Mouse (Mus musculus) hindbrain, embryonic 14.5 days (tissue): ENCODE measurements around the gene Tceanc. TPM values are rescaled to one million over a fixed set of nuclear protein-coding genes. Genes with fewer than 3 reads are reported as not detected.
"Not testable (repeated sequence)": the region's sequence is repeated elsewhere in the genome, so short reads cannot be mapped to it uniquely, and the experiment has no call there.

Source experiments
- ATAC-seq: fragments of 200-750 bp; cut with Nextera tagmentation; 2 replicates; pipeline ENCODE4 v1.8.0; 2017; ENCODE audit warnings: moderate number of reproducible peaks, mild to moderate bottlenecking, moderate TSS enrichment, moderate library complexity; ENCODE audit not compliant: low FRiP score
- DNase-seq: peaks from one replicate; pipeline ENCODE4 v3.0.0-alpha.2; 2015; ENCODE audit warnings: low spot score
- H3K27ac ChIP-seq: fragments of 300-500 bp; sonication (generic); 2 replicates; pipeline ENCODE4 v1.5.1; 2014; ENCODE audit warnings: mild to moderate bottlenecking, moderate library complexity
- H3K27me3 ChIP-seq: fragments of 300-500 bp; sonication (generic); 2 replicates; pipeline ENCODE4 v1.6.1; 2014; ENCODE audit warnings: mild to moderate bottlenecking, low read length, mixed read lengths; ENCODE audit not compliant: control insufficient read depth, insufficient read depth
- H3K36me3 ChIP-seq: fragments of 300-500 bp; sonication (generic); replicated peaks from 2 replicates; pipeline ENCODE4 v1.6.1; 2014; ENCODE audit not compliant: control insufficient read depth, insufficient read depth
- H3K4me1 ChIP-seq: fragments of 300-500 bp; sonication (generic); replicated peaks from 2 replicates; pipeline ENCODE4 v1.6.1; 2014; ENCODE audit warnings: antibody characterized with exemption, low read length, mixed read lengths; ENCODE audit not compliant: control insufficient read depth, insufficient read depth
- H3K4me2 ChIP-seq: fragments of 300-500 bp; sonication (generic); replicated peaks from 2 replicates; pipeline ENCODE4 v1.6.1; 2014; ENCODE audit warnings: mild to moderate bottlenecking, moderate library complexity
- H3K4me3 ChIP-seq: fragments of 300-500 bp; sonication (generic); replicated peaks from 2 replicates; pipeline ENCODE4 v1.5.1; 2014; ENCODE audit warnings: mild to moderate bottlenecking, low read length
- H3K9ac ChIP-seq: fragments of 300-500 bp; sonication (generic); 2 replicates; pipeline ENCODE4 v1.6.1; 2014
- H3K9me3 ChIP-seq: fragments of 300-500 bp; sonication (generic); 2 replicates; pipeline ENCODE4 v1.6.1; 2016; ENCODE audit warnings: low read length; ENCODE audit not compliant: control insufficient read depth
- WGBS: fragments of 180-500 bp; shearing (Covaris S2); extraction: QIAGEN DNeasy Blood & Tissue Kit; methylation state at CpG from one replicate; pipeline ENCODE4 v1.1.7; 2014; 5-methylcytosine and 5-hydroxymethylcytosine counted together
- polyA plus RNA-seq: library from polyadenylated mRNA; unstranded; fragments of >200 nt; fragmentation: Nextera tagmentation; extraction: Ambion mirVana; gene quantifications from 2 replicates; pipeline ENCODE4 v1.2.1, GENCODE M21; 2014

Tceanc gene
- polyA plus RNA-seq, 1 experiment from 2014 or later: 5.1 TPM

GRCm38 (mm10) chrX:166528126-166528525 lies 9.8 kb upstream of the Tceanc start:
- Histone ChIP-seq H3K27me3 (no peaks in the 10 kb centered on the region; the same call in none of the 2 replicates), H3K4me3 (no peak overlapping the region), H3K9ac (no peak overlapping the region), H3K9me3 (no peaks in the 10 kb centered on the region), H3K4me1 (no peaks in the 10 kb centered on the region), H3K4me2 (no peak overlapping the region), H3K36me3 (no peaks in the 10 kb centered on the region), H3K27ac (no peak overlapping the region)
- ATAC-seq (no peak), DNase-seq (no peak)
- 85% methylated on average over 3 of the region's 3 CpGs for WGBS

GRCm38 (mm10) chrX:166525637-166526315 lies 7.4 kb upstream of the Tceanc start:
- no peaks in the 10 kb centered on the region for H3K9me3 ChIP-seq
- H3K4me2 ChIP-seq: no peak overlapping the region
- DNase-seq: no peak
- no peaks in the 10 kb centered on the region for H3K36me3 ChIP-seq
- no peak overlapping the region for H3K27ac ChIP-seq
- ATAC-seq: no peak
- 95% methylated on average over 2 of the region's 2 CpGs for whole genome bisulfite sequencing
- no peak overlapping the region for H3K9ac ChIP-seq
- H3K4me3 ChIP-seq: no peak overlapping the region
- no peaks in the 10 kb centered on the region; the same call in none of the 2 replicates for H3K27me3 ChIP-seq
- H3K4me1 ChIP-seq: no peaks in the 10 kb centered on the region

GRCm38 (mm10) chrX:166520782-166521181 lies 2.4 kb upstream of the Tceanc start:
- Histone ChIP-seq H3K27me3 (peaks cover 4% of the 10 kb centered on the region; the same call in 1 of the 2 replicates), H3K36me3 (no peaks in the 10 kb centered on the region), H3K27ac (no peak overlapping the region), H3K9me3 (no peaks in the 10 kb centered on the region), H3K9ac (no peak overlapping the region), H3K4me1 (no peaks in the 10 kb centered on the region), H3K4me3 (no peak overlapping the region), H3K4me2 (no peak overlapping the region)
- no peak for DNase-seq
- ATAC-seq: no peak
- WGBS: 86% methylated on average over 5 of the region's 5 CpGs

GRCm38 (mm10) chrX:166516631-166517030 lies 1.7 kb downstream of the Tceanc start:
- Histone ChIP-seq H3K27me3 (peaks cover 12% of the 10 kb centered on the region; the same call in 1 of the 2 replicates), H3K4me3 (no peak overlapping the region), H3K9me3 (no peaks in the 10 kb centered on the region), H3K4me2 (no peak overlapping the region), H3K27ac (no peak overlapping the region), H3K4me1 (no peaks in the 10 kb centered on the region), H3K9ac (no peak overlapping the region), H3K36me3 (no peaks in the 10 kb centered on the region)
- DNase-seq (no peak), ATAC-seq (no peak)
- 92% methylated on average over 1 of the region's 1 CpGs for WGBS

- H3K27me3 ChIP-seq: peaks cover 12% of the 10 kb centered on the region; the same call in 1 of the 2 replicates
- H3K27ac ChIP-seq: no peak overlapping the region
- no peak overlapping the region for H3K4me3 ChIP-seq
- no peaks in the 10 kb centered on the region for H3K36me3 ChIP-seq
- no peaks in the 10 kb centered on the region for H3K9me3 ChIP-seq
- H3K4me2 ChIP-seq: no peak overlapping the region
- H3K4me1 ChIP-seq: no peaks in the 10 kb centered on the region
- ATAC-seq (no peak), DNase-seq (no peak)
- H3K9ac ChIP-seq: no peak overlapping the region
- 89% methylated on average over 3 of the region's 3 CpGs for WGBS
Observed at GRCm38 (mm10) chrX:166515923-166516322, 2.4 kb downstream of the Tceanc start.

- DNase-seq, H3K9ac ChIP-seq, H3K36me3 ChIP-seq, ATAC-seq, H3K27ac ChIP-seq, H3K4me1 ChIP-seq, H3K9me3 ChIP-seq, H3K4me3 ChIP-seq: not testable (repeated sequence)
- 36% methylated on average over 12 of the region's 12 CpGs for WGBS
- peak overlapping the region; percentile 29 for H3K4me2 ChIP-seq
- H3K27me3 ChIP-seq: peaks cover 12% of the 10 kb centered on the region; the same call in 1 of the 2 replicates
Observed at GRCm38 (mm10) chrX:166514035-166514434, 4.3 kb downstream of the Tceanc start.

GRCm38 (mm10) chrX:166512071-166512470 lies 6.3 kb downstream of the Tceanc start:
- Histone ChIP-seq H3K9me3 (no peaks in the 10 kb centered on the region), H3K4me1 (no peaks in the 10 kb centered on the region), H3K4me3 (no peak overlapping the region), H3K27me3 (peaks cover 12% of the 10 kb centered on the region; the same call in 1 of the 2 replicates), H3K4me2 (no peak overlapping the region), H3K36me3 (no peaks in the 10 kb centered on the region), H3K9ac (no peak overlapping the region), H3K27ac (no peak overlapping the region)
- no peak for DNase-seq
- WGBS: 93% methylated on average over 4 of the region's 4 CpGs
- no peak for ATAC-seq

- Histone ChIP-seq H3K36me3 (no peaks in the 10 kb centered on the region), H3K4me3 (no peak overlapping the region), H3K4me2 (no peak overlapping the region), H3K4me1 (no peaks in the 10 kb centered on the region), H3K27ac (no peak overlapping the region), H3K9me3 (no peaks in the 10 kb centered on the region), H3K27me3 (peaks cover 11% of the 10 kb centered on the region; the same call in 1 of the 2 replicates), H3K9ac (no peak overlapping the region)
- DNase-seq: no peak
- no peak for ATAC-seq
Observed at GRCm38 (mm10) chrX:166511107-166511506, 7.3 kb downstream of the Tceanc start.

- peak; percentile 99 for ATAC-seq
- WGBS: 21% methylated on average over 59 of the region's 65 CpGs
Observed at GRCm38 (mm10) chrX:166509761-166510738, 8.3 kb downstream of the Tceanc start.

More at GRCm38 (mm10) chrX:166509761-166510738, 8.3 kb downstream of the Tceanc start:
- Histone ChIP-seq H3K4me2 (peak overlapping the region; percentile 50), H3K9me3 (no peaks in the 10 kb centered on the region), H3K36me3 (no peaks in the 10 kb centered on the region), H3K27ac (peak overlapping the region; percentile 98), H3K4me3 (peak overlapping the region; percentile 54), H3K9ac (peak overlapping the region; percentile 82), H3K4me1 (no peaks in the 10 kb centered on the region), H3K27me3 (0 out of 2 replicates have a peak, but pooled peaks cover under 1% of the 10 kb centered on the region)
- DNase-seq: peak; percentile 92
